Mouse (Mus musculus): ENCODE measurements around the gene Baiap3. TPM values are rescaled to one million over a fixed set of nuclear protein-coding genes. Genes with fewer than 3 reads are reported as not detected.

Gene Baiap3
- polyA plus RNA-seq, 1 experiment from 2014 or later, result 0.42 TPM

DNA sequence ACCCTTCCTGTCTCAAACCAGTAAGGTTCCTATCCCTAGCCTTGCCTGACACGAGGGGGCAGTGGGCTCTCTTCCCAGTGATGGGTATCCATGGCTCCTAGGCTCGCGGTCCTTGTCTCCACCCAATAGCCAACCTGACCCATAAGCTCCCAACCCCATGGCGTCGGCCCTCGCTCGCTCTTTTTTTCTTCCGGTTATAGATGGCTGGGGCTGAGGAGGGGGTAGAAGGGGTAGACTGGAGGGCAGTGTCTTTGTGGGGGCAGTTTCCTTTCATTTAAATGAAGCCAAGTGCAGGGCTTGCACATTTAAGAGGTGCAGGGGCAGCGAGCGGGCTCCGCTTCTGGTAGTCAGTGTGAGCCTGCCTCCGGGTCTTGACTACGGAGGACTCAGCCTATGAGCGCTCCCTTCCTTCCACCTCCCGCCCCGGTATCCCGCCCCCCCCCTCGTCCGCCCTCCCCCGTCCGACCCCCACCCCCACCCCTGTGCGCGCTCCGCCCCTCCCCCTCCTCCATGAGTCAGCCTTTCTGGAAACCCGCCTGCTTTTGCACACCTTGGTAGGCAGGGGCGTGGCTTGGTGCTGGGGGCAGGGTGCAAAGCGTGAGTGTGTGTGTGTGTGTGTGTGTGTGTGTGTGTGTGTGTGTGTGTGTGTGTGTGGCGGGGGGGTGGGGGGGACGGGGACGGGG lies 34.2 kb downstream of the Baiap3 start:
- peak overlapping the region; percentile 39 for H3K4me3 ChIP-seq (ENCODE audit: low read depth, low read length)
- peak overlapping the region; percentile 60 for H3K9ac ChIP-seq (ENCODE audit: low read depth, low read length)
- DNase-seq (ENCODE audit: low spot score), result peak; percentile 63
- no peaks in the 10 kb centered on the region for H3K9me3 ChIP-seq (ENCODE audit: control insufficient read depth, low read length)
- no peaks in the 10 kb centered on the region for H3K27me3 ChIP-seq (replicated peaks; ENCODE audit: control insufficient read depth, insufficient read depth, low read length)
- H3K27ac ChIP-seq (replicated peaks; ENCODE audit: low read depth, low read length), result 0 out of 2 replicates have a peak overlapping the region, but pooled peaks have one; percentile 21
- peaks cover 46% of the 10 kb centered on the region for H3K36me3 ChIP-seq (ENCODE audit: control insufficient read depth, insufficient read depth, low read length)
- peak overlapping the region; percentile 78 for H3K4me2 ChIP-seq (ENCODE audit: low read depth, low read length)
- WGBS, result 4% methylated on average over 12 of the region's 30 CpGs
- H3K4me1 ChIP-seq (ENCODE audit: control insufficient read depth, insufficient read depth, low read length), result peaks cover 10% of the 10 kb centered on the region
- peak; percentile 91 for ATAC-seq (ENCODE audit: low read depth)

DNA sequence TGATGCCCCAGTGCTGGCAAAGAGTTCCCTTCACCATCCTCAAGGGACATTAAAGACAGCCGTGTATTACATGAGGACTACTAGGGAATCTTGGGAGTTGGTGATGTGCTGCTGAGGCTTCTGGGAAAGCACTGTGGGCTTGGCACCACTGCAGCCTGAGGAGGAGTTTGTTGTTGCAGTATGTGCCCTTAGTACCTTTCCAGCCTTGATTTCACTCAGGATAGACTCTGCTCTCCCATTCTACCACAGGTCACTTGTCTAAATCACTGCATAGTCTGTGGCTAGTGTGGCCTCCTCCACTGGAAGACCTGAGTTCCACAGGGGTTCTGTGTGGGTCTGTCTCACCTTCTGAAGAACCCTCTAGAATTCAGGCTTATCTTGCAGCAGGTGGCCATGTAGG lies 35.4 kb downstream of the Baiap3 start:
- Histone ChIP-seq H3K36me3 (ENCODE audit: control insufficient read depth, insufficient read depth, low read length) (peaks cover 45% of the 10 kb centered on the region), H3K9me3 (ENCODE audit: control insufficient read depth, low read length) (no peaks in the 10 kb centered on the region), H3K4me2 (ENCODE audit: low read depth, low read length) (no peak overlapping the region), H3K4me3 (ENCODE audit: low read depth, low read length) (no peak overlapping the region), H3K27me3 (replicated peaks; ENCODE audit: control insufficient read depth, insufficient read depth, low read length) (no peaks in the 10 kb centered on the region), H3K27ac (replicated peaks; ENCODE audit: low read depth, low read length) (no peak overlapping the region), H3K9ac (ENCODE audit: low read depth, low read length) (no peak overlapping the region), H3K4me1 (ENCODE audit: control insufficient read depth, insufficient read depth, low read length) (peaks cover 10% of the 10 kb centered on the region)
- 57% methylated on average over 1 of the region's 1 CpGs for WGBS
- ATAC-seq (ENCODE audit: low read depth), result no peak
- DNase-seq (ENCODE audit: low spot score), result no peak

DNA sequence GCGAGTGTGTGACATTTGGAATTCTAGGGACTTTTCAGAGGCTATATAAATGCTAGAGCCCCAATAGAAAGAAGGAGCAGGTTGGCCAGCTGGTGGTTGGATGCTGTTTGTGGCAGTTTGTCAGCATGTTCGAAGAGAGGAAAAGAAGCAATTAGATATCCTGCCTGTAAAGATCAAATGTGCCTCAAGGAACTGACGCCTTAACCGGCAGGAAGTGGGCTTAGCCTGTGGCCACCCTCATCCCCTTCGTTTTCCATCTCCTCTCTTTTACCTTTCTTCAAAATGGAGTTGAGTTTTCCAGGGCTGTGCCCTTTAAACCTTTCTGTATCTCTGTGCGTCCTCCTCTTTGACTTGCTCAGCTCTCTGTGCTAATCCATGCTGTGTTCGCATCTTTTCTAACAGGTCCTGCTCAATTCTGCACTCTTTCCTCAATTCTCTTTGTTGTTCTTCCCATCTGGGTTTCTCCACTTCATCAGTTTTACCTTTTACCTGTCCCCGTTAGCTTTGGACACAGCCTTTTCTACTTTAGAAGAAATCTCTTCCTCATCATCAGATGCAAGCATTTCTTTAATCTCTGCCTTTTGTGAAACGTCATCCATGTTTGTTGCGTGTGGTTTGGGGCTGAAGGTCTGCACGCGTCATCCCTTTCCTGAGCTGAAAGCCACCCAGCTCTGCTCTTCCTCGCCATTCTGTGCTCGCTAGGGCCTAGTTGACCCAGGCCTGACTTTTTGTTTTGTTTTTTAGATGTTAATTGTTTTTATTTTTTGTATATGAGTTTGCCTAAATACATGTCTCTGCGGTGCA lies 36.5 kb downstream of the Baiap3 start:
- 88% methylated on average over 15 of the region's 15 CpGs for WGBS
- no peak overlapping the region for H3K4me2 ChIP-seq (ENCODE audit: low read depth, low read length)
- H3K27me3 ChIP-seq (replicated peaks; ENCODE audit: control insufficient read depth, insufficient read depth, low read length), result no peaks in the 10 kb centered on the region
- H3K9me3 ChIP-seq (ENCODE audit: control insufficient read depth, low read length), result no peaks in the 10 kb centered on the region
- ATAC-seq (ENCODE audit: low read depth), result no peak
- no peak overlapping the region for H3K9ac ChIP-seq (ENCODE audit: low read depth, low read length)
- no peak overlapping the region for H3K27ac ChIP-seq (replicated peaks; ENCODE audit: low read depth, low read length)
- no peak for DNase-seq (ENCODE audit: low spot score)
- H3K4me3 ChIP-seq (ENCODE audit: low read depth, low read length), result no peak overlapping the region
- H3K36me3 ChIP-seq (ENCODE audit: control insufficient read depth, insufficient read depth, low read length), result peaks cover 53% of the 10 kb centered on the region
- peaks cover 10% of the 10 kb centered on the region for H3K4me1 ChIP-seq (ENCODE audit: control insufficient read depth, insufficient read depth, low read length)

DNA sequence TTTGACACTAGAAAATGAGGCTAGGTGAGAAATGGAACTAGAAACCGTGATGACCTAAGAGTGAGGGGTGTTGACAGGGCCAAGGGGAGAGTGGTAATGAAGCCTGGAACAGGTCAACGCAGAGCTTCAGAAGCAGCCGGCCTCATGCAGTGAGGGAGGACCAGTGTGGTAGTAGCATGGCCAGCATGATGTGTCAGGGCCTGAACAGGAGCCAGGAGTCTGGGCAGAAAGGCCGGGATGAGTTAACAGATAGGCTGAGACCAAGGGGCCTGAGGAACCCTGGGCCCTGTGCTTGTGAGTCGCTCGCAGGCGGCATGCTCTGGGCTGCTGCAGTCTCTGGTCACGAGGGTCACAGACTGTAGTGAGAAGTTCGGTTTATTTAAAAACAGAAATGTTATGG lies 37.2 kb downstream of the Baiap3 start:
- no peak overlapping the region for H3K4me2 ChIP-seq (ENCODE audit: low read depth, low read length)
- H3K4me3 ChIP-seq (ENCODE audit: low read depth, low read length), result no peak overlapping the region
- no peaks in the 10 kb centered on the region for H3K9me3 ChIP-seq (ENCODE audit: control insufficient read depth, low read length)
- H3K27me3 ChIP-seq (replicated peaks; ENCODE audit: control insufficient read depth, insufficient read depth, low read length), result no peaks in the 10 kb centered on the region
- no peak overlapping the region for H3K9ac ChIP-seq (ENCODE audit: low read depth, low read length)
- peaks cover 58% of the 10 kb centered on the region for H3K36me3 ChIP-seq (ENCODE audit: control insufficient read depth, insufficient read depth, low read length)
- H3K4me1 ChIP-seq (ENCODE audit: control insufficient read depth, insufficient read depth, low read length), result peaks cover 10% of the 10 kb centered on the region
- no peak overlapping the region for H3K27ac ChIP-seq (replicated peaks; ENCODE audit: low read depth, low read length)
- 88% methylated on average over 9 of the region's 9 CpGs for WGBS
- no peak for DNase-seq (ENCODE audit: low spot score)
- no peak for ATAC-seq (ENCODE audit: low read depth)

DNA sequence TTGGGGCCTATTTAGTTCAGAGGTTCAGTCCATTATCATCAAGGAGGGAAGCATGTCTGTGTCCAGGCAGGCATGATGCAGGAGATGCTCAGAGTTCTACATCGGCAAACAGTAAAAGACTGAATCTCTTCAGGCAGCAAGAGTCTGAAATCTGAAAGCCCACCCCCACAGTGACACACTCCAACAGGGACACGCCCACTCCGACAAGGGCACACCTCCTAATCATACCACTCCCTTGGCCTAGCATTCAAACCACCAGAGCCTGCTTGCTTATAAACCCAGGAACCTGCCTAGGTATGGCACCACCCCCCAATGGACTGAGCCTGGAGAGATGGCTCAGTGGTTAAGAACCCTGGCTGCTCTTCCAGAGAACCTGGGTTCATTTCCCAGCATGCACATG lies 40.7 kb downstream of the Baiap3 start:
- Histone ChIP-seq H3K27me3 (replicated peaks; ENCODE audit: control insufficient read depth, insufficient read depth, low read length) (no peaks in the 10 kb centered on the region), H3K4me2 (ENCODE audit: low read depth, low read length) (no peak overlapping the region), H3K27ac (replicated peaks; ENCODE audit: low read depth, low read length) (no peak overlapping the region), H3K4me1 (ENCODE audit: control insufficient read depth, insufficient read depth, low read length) (no peaks in the 10 kb centered on the region), H3K4me3 (ENCODE audit: low read depth, low read length) (no peak overlapping the region), H3K36me3 (ENCODE audit: control insufficient read depth, insufficient read depth, low read length) (peaks cover 85% of the 10 kb centered on the region), H3K9ac (ENCODE audit: low read depth, low read length) (no peak overlapping the region), H3K9me3 (ENCODE audit: control insufficient read depth, low read length) (no peaks in the 10 kb centered on the region)
- 82% methylated on average over 3 of the region's 3 CpGs for WGBS
- ATAC-seq (ENCODE audit: low read depth) (no peak), DNase-seq (ENCODE audit: low spot score) (no peak)

DNA sequence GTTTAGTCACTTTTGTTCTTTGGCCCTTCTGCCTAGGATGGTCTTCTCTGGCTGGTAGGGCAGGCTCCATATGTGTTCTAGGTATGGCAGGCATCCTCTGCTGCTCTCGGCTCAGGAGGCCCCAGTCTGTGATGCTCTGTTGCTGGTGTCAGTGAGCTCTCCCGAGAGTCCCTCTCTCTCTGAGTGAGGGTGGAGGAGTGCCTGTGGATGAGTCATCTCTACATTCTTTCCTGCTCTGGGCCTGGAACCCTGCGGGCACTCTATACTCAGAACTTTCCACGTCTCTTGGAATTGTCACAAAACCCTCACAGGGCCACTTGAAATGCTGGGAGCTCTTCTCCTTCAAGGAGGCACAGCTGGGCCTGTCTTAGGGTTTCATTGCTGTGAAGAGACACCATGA lies 44.5 kb downstream of the Baiap3 start:
- H3K9me3 ChIP-seq (ENCODE audit: control insufficient read depth, low read length), result no peaks in the 10 kb centered on the region
- no peak overlapping the region for H3K9ac ChIP-seq (ENCODE audit: low read depth, low read length)
- no peak overlapping the region for H3K4me2 ChIP-seq (ENCODE audit: low read depth, low read length)
- H3K27ac ChIP-seq (replicated peaks; ENCODE audit: low read depth, low read length), result no peak overlapping the region
- 81% methylated on average over 4 of the region's 4 CpGs for WGBS
- no peaks in the 10 kb centered on the region for H3K27me3 ChIP-seq (replicated peaks; ENCODE audit: control insufficient read depth, insufficient read depth, low read length)
- H3K4me1 ChIP-seq (ENCODE audit: control insufficient read depth, insufficient read depth, low read length), result no peaks in the 10 kb centered on the region
- DNase-seq (ENCODE audit: low spot score), result no peak
- peaks cover 89% of the 10 kb centered on the region for H3K36me3 ChIP-seq (ENCODE audit: control insufficient read depth, insufficient read depth, low read length)
- no peak for ATAC-seq (ENCODE audit: low read depth)
- H3K4me3 ChIP-seq (ENCODE audit: low read depth, low read length), result no peak overlapping the region

DNA sequence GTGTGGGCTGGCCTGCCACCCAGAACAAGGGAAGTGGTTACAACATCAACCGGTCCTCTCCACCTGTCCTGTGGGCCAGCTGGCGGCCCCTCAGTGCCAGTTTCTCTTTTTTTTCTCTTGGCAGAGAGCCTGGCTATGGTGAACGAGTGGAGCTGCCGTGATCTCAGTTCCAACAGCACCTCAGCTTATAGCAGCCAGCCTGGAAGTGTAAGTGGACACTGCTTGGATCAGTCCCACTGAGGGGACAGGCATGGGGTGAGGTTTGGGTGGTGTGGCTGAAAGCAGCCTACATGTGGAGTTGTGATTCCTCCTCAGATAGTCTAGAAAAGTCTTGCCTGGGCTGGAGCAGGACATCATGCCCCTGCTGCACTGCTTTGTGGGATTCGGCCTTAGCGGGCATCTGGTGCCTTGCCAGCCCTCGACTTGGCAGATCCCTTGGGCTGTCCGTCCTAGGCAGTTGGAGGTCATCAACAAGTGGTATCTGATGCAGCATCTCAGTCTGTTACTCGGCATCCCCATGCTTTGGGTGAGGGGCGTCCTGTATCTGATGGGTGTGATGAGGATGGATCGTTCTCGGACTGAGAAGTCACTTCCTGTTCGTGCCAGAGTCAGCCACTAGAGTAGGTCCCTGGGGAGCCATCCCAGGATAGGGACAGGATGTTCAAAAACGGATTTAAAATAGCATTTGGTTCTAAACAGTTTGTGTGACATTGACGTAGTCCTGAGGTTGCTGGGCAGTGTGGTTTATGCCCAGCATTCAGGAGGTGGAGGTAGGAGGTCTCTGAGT lies 45.3 kb downstream of the Baiap3 start:
- peaks cover 89% of the 10 kb centered on the region for H3K36me3 ChIP-seq (ENCODE audit: control insufficient read depth, insufficient read depth, low read length)
- H3K4me2 ChIP-seq (ENCODE audit: low read depth, low read length), result no peak overlapping the region
- WGBS, result 81% methylated on average over 15 of the region's 15 CpGs
- no peak overlapping the region for H3K27ac ChIP-seq (replicated peaks; ENCODE audit: low read depth, low read length)
- H3K9me3 ChIP-seq (ENCODE audit: control insufficient read depth, low read length), result no peaks in the 10 kb centered on the region
- ATAC-seq (ENCODE audit: low read depth), result no peak; the same call in 1 of the 2 replicates
- H3K4me3 ChIP-seq (ENCODE audit: low read depth, low read length), result no peak overlapping the region
- no peaks in the 10 kb centered on the region for H3K27me3 ChIP-seq (replicated peaks; ENCODE audit: control insufficient read depth, insufficient read depth, low read length)
- no peak for DNase-seq (ENCODE audit: low spot score)
- no peaks in the 10 kb centered on the region for H3K4me1 ChIP-seq (ENCODE audit: control insufficient read depth, insufficient read depth, low read length)
- H3K9ac ChIP-seq (ENCODE audit: low read depth, low read length), result no peak overlapping the region

DNA sequence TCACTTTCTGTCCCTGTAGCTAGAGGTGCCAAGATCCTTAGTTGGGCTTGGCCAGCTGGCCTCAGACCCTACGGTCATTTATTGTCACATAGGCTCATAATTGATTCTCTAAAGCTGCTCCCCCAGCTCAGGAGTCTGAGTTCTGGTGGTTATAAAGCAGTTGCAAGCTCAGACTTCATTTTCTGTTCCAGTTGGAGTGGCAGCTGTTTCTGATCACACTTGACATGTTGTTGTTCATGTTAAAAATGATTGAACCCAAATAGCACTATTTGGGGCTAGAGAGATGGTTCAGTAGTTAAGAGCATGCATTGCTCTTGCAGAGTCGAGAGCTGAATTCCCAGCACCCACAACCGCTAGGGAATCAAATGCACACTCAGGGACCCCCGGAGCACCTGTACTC lies 46.2 kb downstream of the Baiap3 start:
- Histone ChIP-seq H3K36me3 (ENCODE audit: control insufficient read depth, insufficient read depth, low read length) (peaks cover 87% of the 10 kb centered on the region), H3K4me3 (ENCODE audit: low read depth, low read length) (no peak overlapping the region), H3K27ac (replicated peaks; ENCODE audit: low read depth, low read length) (no peak overlapping the region), H3K9ac (ENCODE audit: low read depth, low read length) (no peak overlapping the region), H3K9me3 (ENCODE audit: control insufficient read depth, low read length) (no peaks in the 10 kb centered on the region), H3K4me1 (ENCODE audit: control insufficient read depth, insufficient read depth, low read length) (no peaks in the 10 kb centered on the region), H3K4me2 (ENCODE audit: low read depth, low read length) (no peak overlapping the region), H3K27me3 (replicated peaks; ENCODE audit: control insufficient read depth, insufficient read depth, low read length) (no peaks in the 10 kb centered on the region)
- no peak for ATAC-seq (ENCODE audit: low read depth)
- WGBS, result 92% methylated on average over 4 of the region's 4 CpGs
- DNase-seq (ENCODE audit: low spot score), result no peak

All from embryonic facial prominence, embryonic 14.5 days (tissue).